ENCODE assay signal across 8 mouse cellular contexts in the genomic region with DNA sequence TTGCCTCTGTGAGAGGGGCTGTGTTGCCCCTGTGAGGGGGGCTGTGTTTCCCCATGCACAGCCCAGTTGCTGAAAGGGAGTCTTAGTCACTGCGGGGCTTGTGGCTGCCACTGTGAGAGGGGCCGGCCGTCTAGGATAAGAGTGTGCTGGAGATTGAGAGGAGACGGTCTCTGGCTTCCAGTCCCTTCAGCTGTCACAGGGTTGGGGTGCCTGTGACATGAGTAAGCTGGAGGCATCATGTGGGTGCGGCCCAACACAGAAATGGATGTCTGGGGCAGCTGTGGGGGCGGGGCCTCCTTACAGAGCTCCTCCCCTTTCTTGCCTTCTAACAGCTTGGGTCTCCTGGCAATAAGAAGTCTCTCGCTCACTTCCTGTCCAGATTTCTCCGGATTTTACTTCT.
DNase-seq lines count a peak whose midpoint lies in the region; ATAC-seq and TF ChIP-seq lines count a peak whose summit lies in the region.

No protein-coding gene starts in this region.

- TF ChIP-seq EP300 in heart, postnatal 0 days (IDR thresholded peaks at IDR 0.05; ENCODE audit: low read depth) = no peak

- no peaks in the 10 kb centered on the region for H3K27me3 ChIP-seq in hindbrain, embryonic 13.5 days
- no peaks in the 10 kb centered on the region for H3K27me3 ChIP-seq in hindbrain, postnatal 0 days (ENCODE audit: insufficient read depth, low read length)
- peaks cover 9% of the 10 kb centered on the region; the same call in 1 of the 2 replicates for H3K27me3 ChIP-seq in heart, postnatal 0 days (ENCODE audit: control insufficient read depth, insufficient read depth, low read length)

- no peak for TF ChIP-seq CTCF in hindbrain, postnatal 0 days (IDR thresholded peaks at IDR 0.05; ENCODE audit: low read depth)
- no peak for TF ChIP-seq CTCF in heart, postnatal 0 days (IDR thresholded peaks at IDR 0.05; ENCODE audit: low read depth)

- no peak for ATAC-seq in hindbrain, embryonic 13.5 days (ENCODE audit: low FRiP score)
- no peak for ATAC-seq in hindbrain, postnatal 0 days
- ATAC-seq in heart, postnatal 0 days (ENCODE audit: insufficient read depth, low read depth) = peak; percentile 40; the same call in 1 of the 2 replicates
- ATAC-seq in granulocyte monocyte progenitor cell, adult 5-6 weeks (replicated peaks; ENCODE audit: poor library complexity, severe bottlenecking) = no peak

- H3K27ac ChIP-seq in hindbrain, embryonic 13.5 days = peak overlapping the region; percentile 76; the same call in 1 of the 2 replicates
- no peak overlapping the region; the same call in 1 of the 2 replicates for H3K27ac ChIP-seq in hindbrain, postnatal 0 days
- H3K27ac ChIP-seq in heart, postnatal 0 days (ENCODE audit: low read depth) = 0 out of 2 replicates have a peak overlapping the region, but pooled peaks have one; percentile 30

- H3K4me2 ChIP-seq in hindbrain, embryonic 13.5 days = no peak overlapping the region
- H3K4me2 ChIP-seq in hindbrain, postnatal 0 days (ENCODE audit: low read depth, low read length) = no peak overlapping the region
- H3K4me2 ChIP-seq in heart, postnatal 0 days (ENCODE audit: low read depth, low read length) = no peak overlapping the region

- H3K9ac ChIP-seq in hindbrain, embryonic 13.5 days = no peak overlapping the region
- no peak overlapping the region for H3K9ac ChIP-seq in hindbrain, postnatal 0 days (replicated peaks; ENCODE audit: low read length)
- H3K9ac ChIP-seq in heart, postnatal 0 days (replicated peaks; ENCODE audit: low read depth, low read length) = no peak overlapping the region

- WGBS in hindbrain, embryonic 13.5 days = 43% methylated on average over 8 of the region's 8 CpGs
- 38% methylated on average over 8 of the region's 8 CpGs for WGBS in hindbrain, postnatal 0 days
- WGBS in heart, postnatal 0 days = 19% methylated on average over 8 of the region's 8 CpGs

- H3K9me3 ChIP-seq in hindbrain, embryonic 13.5 days = no peaks in the 10 kb centered on the region
- no peaks in the 10 kb centered on the region for H3K9me3 ChIP-seq in hindbrain, postnatal 0 days (ENCODE audit: low read length)
- no peaks in the 10 kb centered on the region for H3K9me3 ChIP-seq in heart, postnatal 0 days (replicated peaks; ENCODE audit: control insufficient read depth, low read length)

- no peak for DNase-seq in hindbrain, postnatal 0 days (ENCODE audit: low spot score)
- DNase-seq in embryo, embryonic 11 days = peak; percentile 34
- DNase-seq in heart, postnatal 0 days (ENCODE audit: low spot score) = peak; percentile 49
- peak; percentile 90 for DNase-seq in lung, postnatal 36 days
- no peak for DNase-seq in adrenal gland, postnatal 25 days
- no peak for DNase-seq in adrenal gland, adult (ENCODE audit: inconsistent age in 2 of 2, low spot score in 1 of 2)

- H3K4me3 ChIP-seq in hindbrain, embryonic 13.5 days = no peak overlapping the region
- H3K4me3 ChIP-seq in hindbrain, postnatal 0 days (ENCODE audit: low read length) = no peak overlapping the region
- H3K4me3 ChIP-seq in heart, postnatal 0 days (ENCODE audit: low read depth, low read length) = no peak overlapping the region

- no peaks in the 10 kb centered on the region for H3K36me3 ChIP-seq in hindbrain, embryonic 13.5 days
- H3K36me3 ChIP-seq in hindbrain, postnatal 0 days (ENCODE audit: insufficient read depth, low read length) = no peaks in the 10 kb centered on the region
- no peaks in the 10 kb centered on the region for H3K36me3 ChIP-seq in heart, postnatal 0 days (replicated peaks; ENCODE audit: control insufficient read depth, insufficient read depth, low read length)

- H3K4me1 ChIP-seq in hindbrain, embryonic 13.5 days (replicated peaks) = peaks cover 59% of the 10 kb centered on the region
- peaks cover 9% of the 10 kb centered on the region; the same call in 1 of the 2 replicates for H3K4me1 ChIP-seq in hindbrain, postnatal 0 days (ENCODE audit: insufficient read depth, low read length)
- H3K4me1 ChIP-seq in heart, postnatal 0 days (ENCODE audit: control insufficient read depth, insufficient read depth) = no peaks in the 10 kb centered on the region

Comparison
In these comparisons a context has a peak if more than half of its experiments do, and no peak if none do; other contexts are left out.
1. DNase-seq: peak in embryo, embryonic 11 days (single experiment), heart, postnatal 0 days (single experiment) and lung, postnatal 36 days (single experiment); none in hindbrain, postnatal 0 days (single experiment), adrenal gland, postnatal 25 days (single experiment) and adrenal gland, adult (0 of 2).